Mouse (Mus musculus) liver, adult 2 months (tissue): ENCODE data around the gene Slc4a11.

Source experiments
- CTCF ChIP-seq: fragments of 200-500 bp; IDR thresholded peaks from 2 replicates; pipeline ENCODE4 v1.5.1; 2011; ENCODE audit warnings: low read depth, low read length, control low read depth
- POLR2A ChIP-seq: fragments of 200-500 bp; IDR thresholded peaks from 2 replicates; pipeline ENCODE4 v1.6.1; 2011; ENCODE audit warnings: low read length, control low read depth; ENCODE audit not compliant: insufficient read depth; ENCODE audit errors: extremely low read depth

DNA sequence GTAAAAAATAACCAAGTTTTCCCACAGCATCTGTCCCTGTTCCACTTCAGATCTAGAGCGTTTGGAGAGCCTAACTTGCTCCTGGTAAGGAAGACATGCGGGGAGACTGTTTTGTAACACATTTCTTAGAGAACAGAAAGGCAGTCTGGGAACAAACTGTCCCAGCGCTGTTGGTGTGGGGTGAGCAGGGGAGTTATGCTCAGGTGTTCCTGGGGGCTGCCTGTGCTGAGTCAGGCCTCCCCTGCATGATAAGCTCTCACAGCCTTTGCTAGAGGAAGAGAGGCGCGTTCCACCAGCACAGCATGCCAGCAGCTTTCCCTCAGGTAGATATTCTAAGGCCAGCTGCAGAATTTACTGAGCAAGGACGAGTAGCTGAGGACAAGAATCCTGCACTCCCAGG is 40.7 kb upstream of the Slc4a11 start:
- TF ChIP-seq CTCF = no peak
- TF ChIP-seq POLR2A = no peak
